Mouse (Mus musculus): ENCODE results near the gene Nkap. TPM values are rescaled to one million over a fixed set of nuclear protein-coding genes. Genes with fewer than 3 reads are reported as not detected.

Gene Nkap
- polyA plus RNA-seq, 2 experiments, result 2.3 to 5.1 TPM

- H3K9me3 ChIP-seq (ENCODE audit: control insufficient read depth, low read length), result no peaks in the 10 kb centered on the region
- peaks cover 0 to 7% of the 10 kb centered on the region in 2 experiments; a peak in 1 of 4 replicates for H3K4me1 ChIP-seq (replicated peaks; ENCODE audit: control insufficient read depth in 2 of 2, insufficient read depth in 2 of 2, low read length in 1 of 2)
- H3K9ac ChIP-seq (replicated peaks), result peak within 1 kb of the TSS; percentile 83
- TF ChIP-seq EP300 (IDR thresholded peaks at IDR 0.05; ENCODE audit: low read depth) (no peak), CTCF (IDR thresholded peaks at IDR 0.05; ENCODE audit: low read depth) (peak; percentile 27; the same call in 1 of the 2 replicates)
- WGBS (ENCODE audit: insufficient replicate concordance), result 10% methylated on average over 38 of the region's 38 CpGs
- H3K27me3 ChIP-seq (ENCODE audit: control insufficient read depth, insufficient read depth, low read length), result no peaks in the 10 kb centered on the region
- H3K4me2 ChIP-seq (ENCODE audit: low read depth), result peak within 1 kb of the TSS; percentile 75
- H3K36me3 ChIP-seq (replicated peaks; ENCODE audit: control insufficient read depth, insufficient read depth, low read depth), result peaks cover 17% of the 10 kb centered on the region
- peak within 1 kb of the TSS; percentile 71 to 99 for H3K4me3 ChIP-seq (ENCODE audit: insufficient read depth in 1 of 2, low read depth in 2 of 2, low read length in 2 of 2)
- ATAC-seq (ENCODE audit: insufficient read depth) (peak; percentile 94), DNase-seq (ENCODE audit: low read depth in 3 of 3, low spot score in 3 of 3) (peak; percentile 76 to 84 (median 78))
- H3K27ac ChIP-seq, result peak within 1 kb of the TSS; percentile 81
These were observed 41.5 kb upstream of the Nkap start, which contains the start of gene Rpl39 for GRCm38 (mm10) chrX:37084927-37085660. Gene Rpl39, minus strand, starts transcription at chrX:37085402.

- Histone ChIP-seq H3K36me3 (replicated peaks; ENCODE audit: control insufficient read depth, insufficient read depth, low read depth) (peaks cover 17% of the 10 kb centered on the region), H3K4me1 (replicated peaks; ENCODE audit: control insufficient read depth in 2 of 2, insufficient read depth in 2 of 2, low read length in 1 of 2) (peaks cover 0 to 7% of the 10 kb centered on the region in 2 experiments; a peak in 1 of 4 replicates), H3K4me2 (ENCODE audit: low read depth) (peak overlapping the region; percentile 75), H3K27ac (peak overlapping the region; percentile 77), H3K9me3 (ENCODE audit: control insufficient read depth, low read length) (no peaks in the 10 kb centered on the region), H3K4me3 (ENCODE audit: insufficient read depth in 1 of 2, low read depth in 2 of 2, low read length in 2 of 2) (peak overlapping the region; percentile 71 to 83), H3K9ac (replicated peaks) (peak overlapping the region; percentile 83), H3K27me3 (ENCODE audit: control insufficient read depth, insufficient read depth, low read length) (no peaks in the 10 kb centered on the region)
- peak in 1 of 3 experiments; percentile 27 for DNase-seq (ENCODE audit: low read depth in 3 of 3, low spot score in 3 of 3)
- peak; percentile 70 for ATAC-seq (ENCODE audit: insufficient read depth)
- WGBS (ENCODE audit: insufficient replicate concordance), result 16% methylated on average over 9 of the region's 9 CpGs
- TF ChIP-seq CTCF (IDR thresholded peaks at IDR 0.05; ENCODE audit: low read depth), result no peak
- TF ChIP-seq EP300 (IDR thresholded peaks at IDR 0.05; ENCODE audit: low read depth), result no peak
These were observed 40.9 kb upstream of the Nkap start for GRCm38 (mm10) chrX:37085665-37086064.

GRCm38 (mm10) chrX:37088778-37089177 is 37.8 kb upstream of the Nkap start:
- no peaks in the 10 kb centered on the region for H3K9me3 ChIP-seq (ENCODE audit: control insufficient read depth, low read length)
- H3K36me3 ChIP-seq (replicated peaks; ENCODE audit: control insufficient read depth, insufficient read depth, low read depth), result no peaks in the 10 kb centered on the region; the same call in 1 of the 2 replicates
- TF ChIP-seq EP300 (IDR thresholded peaks at IDR 0.05; ENCODE audit: low read depth), result no peak
- TF ChIP-seq CTCF (IDR thresholded peaks at IDR 0.05; ENCODE audit: low read depth), result no peak
- H3K4me3 ChIP-seq (ENCODE audit: insufficient read depth in 1 of 2, low read depth in 2 of 2, low read length in 2 of 2), result no peak overlapping the region
- no peak overlapping the region for H3K4me2 ChIP-seq (ENCODE audit: low read depth)
- ATAC-seq (ENCODE audit: insufficient read depth), result no peak
- no peak overlapping the region for H3K9ac ChIP-seq (replicated peaks)
- H3K27ac ChIP-seq, result no peak overlapping the region
- 65% methylated on average over 1 of the region's 1 CpGs for WGBS (ENCODE audit: insufficient replicate concordance)
- no peak for DNase-seq (ENCODE audit: low read depth in 3 of 3, low spot score in 3 of 3)
- peaks cover 0 to 6% of the 10 kb centered on the region in 2 experiments; a peak in 1 of 4 replicates for H3K4me1 ChIP-seq (replicated peaks; ENCODE audit: control insufficient read depth in 2 of 2, insufficient read depth in 2 of 2, low read length in 1 of 2)
- no peaks in the 10 kb centered on the region for H3K27me3 ChIP-seq (ENCODE audit: control insufficient read depth, insufficient read depth, low read length)

- Histone ChIP-seq H3K27me3 (ENCODE audit: control insufficient read depth, insufficient read depth, low read length) (no peaks in the 10 kb centered on the region), H3K9me3 (ENCODE audit: control insufficient read depth, low read length) (no peaks in the 10 kb centered on the region), H3K36me3 (replicated peaks; ENCODE audit: control insufficient read depth, insufficient read depth, low read depth) (no peaks in the 10 kb centered on the region; the same call in 1 of the 2 replicates), H3K9ac (replicated peaks) (no peak overlapping the region), H3K27ac (no peak overlapping the region), H3K4me2 (ENCODE audit: low read depth) (no peak overlapping the region), H3K4me3 (ENCODE audit: insufficient read depth in 1 of 2, low read depth in 2 of 2, low read length in 2 of 2) (no peak overlapping the region), H3K4me1 (replicated peaks; ENCODE audit: control insufficient read depth in 2 of 2, insufficient read depth in 2 of 2, low read length in 1 of 2) (no peaks in the 10 kb centered on the region; a peak in 1 of 4 replicates)
- DNase-seq (ENCODE audit: low read depth in 3 of 3, low spot score in 3 of 3) (no peak), ATAC-seq (ENCODE audit: insufficient read depth) (no peak)
- 76% methylated on average over 3 of the region's 3 CpGs for WGBS (ENCODE audit: insufficient replicate concordance)
- no peak for TF ChIP-seq CTCF (IDR thresholded peaks at IDR 0.05; ENCODE audit: low read depth)
- TF ChIP-seq EP300 (IDR thresholded peaks at IDR 0.05; ENCODE audit: low read depth), result no peak
These were observed 35.1 kb upstream of the Nkap start for GRCm38 (mm10) chrX:37091457-37091856.

GRCm38 (mm10) chrX:37095106-37095768 is 31.4 kb upstream of the Nkap start:
- DNase-seq (ENCODE audit: low read depth in 3 of 3, low spot score in 3 of 3) (no peak), ATAC-seq (ENCODE audit: insufficient read depth) (no peak)
- H3K9ac ChIP-seq (replicated peaks), result no peak overlapping the region
- no peaks in the 10 kb centered on the region for H3K9me3 ChIP-seq (ENCODE audit: control insufficient read depth, low read length)
- WGBS (ENCODE audit: insufficient replicate concordance), result 68% methylated on average over 11 of the region's 11 CpGs
- no peak for TF ChIP-seq EP300 (IDR thresholded peaks at IDR 0.05; ENCODE audit: low read depth)
- no peak for TF ChIP-seq CTCF (IDR thresholded peaks at IDR 0.05; ENCODE audit: low read depth)
- H3K4me3 ChIP-seq (ENCODE audit: insufficient read depth in 1 of 2, low read depth in 2 of 2, low read length in 2 of 2), result no peak overlapping the region
- H3K36me3 ChIP-seq (replicated peaks; ENCODE audit: control insufficient read depth, insufficient read depth, low read depth), result no peaks in the 10 kb centered on the region; the same call in none of the 2 replicates
- H3K27me3 ChIP-seq (ENCODE audit: control insufficient read depth, insufficient read depth, low read length), result no peaks in the 10 kb centered on the region
- no peak overlapping the region for H3K27ac ChIP-seq
- no peak overlapping the region for H3K4me2 ChIP-seq (ENCODE audit: low read depth)
- H3K4me1 ChIP-seq (replicated peaks; ENCODE audit: control insufficient read depth in 2 of 2, insufficient read depth in 2 of 2, low read length in 1 of 2), result no peaks in the 10 kb centered on the region
